Mouse (Mus musculus) T-cell, adult 2 months (primary cell): ENCODE results near the gene Tnfrsf21.

Experiments used
- DNase-seq: peaks from one replicate; pipeline ENCODE4 v3.0.0; 2022; ENCODE audit warnings: low spot score

Tnfrsf21 gene

GRCm38 (mm10) chr17:43025048-43025447 is 8.7 kb downstream of the Tnfrsf21 start:
- no peak for DNase-seq

- DNase-seq: no peak
Measured at GRCm38 (mm10) chr17:43025819-43026593, 9.7 kb downstream of the Tnfrsf21 start.

GRCm38 (mm10) chr17:43026708-43027107 is 10.4 kb downstream of the Tnfrsf21 start:
- no peak for DNase-seq

GRCm38 (mm10) chr17:43029546-43029945 is 13.2 kb downstream of the Tnfrsf21 start:
- no peak for DNase-seq

GRCm38 (mm10) chr17:43030290-43030689 is 13.9 kb downstream of the Tnfrsf21 start:
- DNase-seq: no peak

- no peak for DNase-seq
Measured at GRCm38 (mm10) chr17:43032489-43033036, 16.2 kb downstream of the Tnfrsf21 start.

- DNase-seq: no peak
Measured at GRCm38 (mm10) chr17:43035386-43035785, 19.0 kb downstream of the Tnfrsf21 start.

GRCm38 (mm10) chr17:43036058-43036757 is 19.9 kb downstream of the Tnfrsf21 start:
- DNase-seq: no peak

- DNase-seq: no peak
Measured at GRCm38 (mm10) chr17:43040571-43040970, 24.2 kb downstream of the Tnfrsf21 start.

GRCm38 (mm10) chr17:43050619-43051018 is 34.3 kb downstream of the Tnfrsf21 start:
- DNase-seq: no peak

- no peak for DNase-seq
Measured at GRCm38 (mm10) chr17:43052791-43053190, 36.4 kb downstream of the Tnfrsf21 start.

- DNase-seq: no peak
Measured at GRCm38 (mm10) chr17:43053943-43054342, 37.6 kb downstream of the Tnfrsf21 start.

GRCm38 (mm10) chr17:43058277-43059025 is 42.1 kb downstream of the Tnfrsf21 start:
- no peak for DNase-seq

- no peak for DNase-seq
Measured at GRCm38 (mm10) chr17:43064705-43065104, 48.4 kb downstream of the Tnfrsf21 start.

GRCm38 (mm10) chr17:43068846-43069553 is 52.6 kb downstream of the Tnfrsf21 start:
- DNase-seq: no peak

GRCm38 (mm10) chr17:43070946-43071345 is 54.6 kb downstream of the Tnfrsf21 start:
- DNase-seq: no peak

GRCm38 (mm10) chr17:43072142-43072786 is 55.9 kb downstream of the Tnfrsf21 start:
- DNase-seq: no peak

GRCm38 (mm10) chr17:43072787-43073148 is 56.4 kb downstream of the Tnfrsf21 start:
- no peak for DNase-seq

- DNase-seq: no peak
Measured at GRCm38 (mm10) chr17:43074391-43074790, 58.0 kb downstream of the Tnfrsf21 start.

- no peak for DNase-seq
Measured at GRCm38 (mm10) chr17:43075100-43075499, 58.7 kb downstream of the Tnfrsf21 start.

- DNase-seq: no peak
Measured at GRCm38 (mm10) chr17:43075937-43076336, 59.6 kb downstream of the Tnfrsf21 start.
